Mouse (Mus musculus) v-Abl transformed pro-B cells (cell line): ENCODE measurements around the gene Kcnd3.
"Not testable (repeated sequence)": the region's sequence is repeated elsewhere in the genome, so short reads cannot be mapped to it uniquely, and the experiment has no call there.

Experiments used
- in situ Hi-C, 2 experiments: fragments of 400-800 bp; cut with MboI; formaldehyde crosslinking; loops; one replicate each; pipeline ENCODE4 v1.15.1; 2025; ENCODE audit not compliant: unreplicated experiment in 2 of 2

Gene Kcnd3

DNA sequence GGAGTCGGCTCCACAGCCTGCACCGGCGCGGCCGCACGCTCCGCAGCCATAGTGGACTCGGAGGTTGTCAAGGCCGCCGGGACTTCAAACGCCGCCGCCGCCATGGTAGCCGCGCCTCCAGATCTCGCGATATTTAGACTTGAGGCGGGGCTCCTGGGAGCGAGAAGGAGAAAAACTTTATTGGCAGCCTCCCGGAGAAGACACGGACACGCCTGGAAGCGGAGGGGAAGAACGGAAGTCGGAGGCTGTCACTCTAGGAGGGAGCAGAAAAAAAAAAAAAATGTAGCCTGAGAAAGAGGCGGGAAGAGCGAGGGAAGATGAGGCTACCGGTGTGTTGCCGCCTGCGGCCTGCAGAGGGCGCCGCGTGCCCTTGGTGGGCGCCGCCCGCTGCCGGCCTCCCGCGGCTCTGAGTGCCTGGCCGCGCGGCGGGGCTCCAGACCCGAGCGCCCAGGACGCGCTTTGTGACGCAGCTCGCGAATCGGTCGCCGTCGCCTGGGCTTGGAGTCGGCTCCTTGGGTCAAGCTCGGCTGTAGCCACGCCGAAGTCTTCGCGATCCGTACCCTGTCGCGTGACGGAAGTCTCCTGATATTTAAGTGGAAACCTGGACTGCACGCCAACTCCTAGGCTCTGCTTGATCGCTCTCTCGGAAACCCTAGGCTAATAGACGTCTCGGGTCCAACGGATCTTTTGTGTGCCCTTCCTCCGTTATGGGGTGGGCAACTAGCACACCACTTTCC is 235.4 kb downstream of the Kcnd3 start, which contains the start of gene Ddx20:
TSS of gene Ddx20 (minus strand) at position 251 of the 737 bp plus-strand sequence.
- in situ Hi-C loops, result loop anchor here (5.0 to 25.0 kb wide), 7 partner anchors 35 to 1075 kb away; partner anchors contain the start of genes Capza1 (in 1 of the 2) and St7l (in 1 of the 2)

DNA sequence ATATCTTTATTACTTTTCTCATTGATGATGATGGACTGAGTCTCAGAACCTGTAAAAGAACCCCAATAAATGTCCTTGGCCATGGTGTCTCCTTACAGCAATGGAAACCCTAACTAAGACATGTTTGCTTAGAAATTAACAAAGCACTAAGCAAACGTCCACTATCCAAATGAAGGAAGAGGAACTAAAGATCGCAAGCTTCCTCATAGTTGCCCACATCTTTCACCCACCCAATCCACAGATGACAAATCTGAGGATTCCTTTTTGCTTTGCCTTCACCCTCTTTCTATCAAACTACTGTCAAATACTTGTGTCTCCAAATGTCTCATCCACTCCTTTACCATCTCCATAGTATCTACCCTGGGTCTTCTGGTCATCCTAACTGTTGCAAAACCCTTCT is 236.4 kb downstream of the Kcnd3 start:
- in situ Hi-C loops, result loop anchor here (5.0 to 25.0 kb wide), 7 partner anchors 34 to 1074 kb away; partner anchors contain the start of genes Capza1 (in 1 of the 2) and St7l (in 1 of the 2)

DNA sequence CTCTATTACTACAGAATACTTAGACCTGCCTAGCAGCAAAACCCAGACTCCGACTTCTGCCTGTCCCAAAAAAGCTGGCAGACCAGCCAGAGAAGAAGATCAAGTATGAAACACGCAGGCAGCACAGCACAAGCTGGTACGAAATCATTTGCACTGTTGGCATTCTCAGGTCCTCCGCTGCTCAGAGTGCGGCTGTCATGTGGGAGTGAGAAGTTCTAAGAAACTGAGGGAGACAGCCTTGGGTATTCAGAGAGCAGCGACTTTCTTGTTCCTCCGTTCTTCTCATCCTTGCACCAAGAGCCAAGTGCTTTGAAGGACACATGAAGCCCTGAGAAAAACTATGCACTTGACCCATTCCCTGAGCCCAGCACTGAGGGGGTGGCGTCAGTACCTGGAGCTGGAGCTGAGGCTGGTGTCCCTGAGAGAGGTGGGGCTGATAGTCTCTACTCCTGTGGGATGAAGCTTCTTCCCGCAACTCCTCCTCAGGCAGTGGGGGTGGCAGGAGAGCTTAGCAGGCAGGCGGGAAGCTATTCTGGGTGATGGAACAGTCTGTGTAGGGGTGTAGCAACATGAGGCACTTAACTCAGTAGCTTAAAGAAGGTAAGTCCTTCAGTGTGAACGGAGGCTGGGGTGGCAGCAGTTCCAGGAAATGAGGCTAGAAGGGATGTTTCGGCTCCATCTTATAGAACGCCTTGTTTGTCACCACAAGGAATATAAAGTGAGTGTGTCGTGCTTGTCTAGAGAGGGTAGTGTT is 241.4 kb downstream of the Kcnd3 start:
- in situ Hi-C loops, result loop anchor here (25.0 kb wide), 2 partner anchors 1044 to 1069 kb away; no protein-coding TSS in a partner anchor

- in situ Hi-C loops, result loop anchor here (25.0 kb wide), 2 partner anchors 1042 to 1067 kb away; no protein-coding TSS in a partner anchor
Observed at GRCm38 (mm10) chr3:105695476-105696386, 243.6 kb downstream of the Kcnd3 start.

- in situ Hi-C loops, result loop anchor here (25.0 kb wide), 2 partner anchors 1041 to 1066 kb away; no protein-coding TSS in a partner anchor
Observed at GRCm38 (mm10) chr3:105696387-105697147, 244.4 kb downstream of the Kcnd3 start.

DNA sequence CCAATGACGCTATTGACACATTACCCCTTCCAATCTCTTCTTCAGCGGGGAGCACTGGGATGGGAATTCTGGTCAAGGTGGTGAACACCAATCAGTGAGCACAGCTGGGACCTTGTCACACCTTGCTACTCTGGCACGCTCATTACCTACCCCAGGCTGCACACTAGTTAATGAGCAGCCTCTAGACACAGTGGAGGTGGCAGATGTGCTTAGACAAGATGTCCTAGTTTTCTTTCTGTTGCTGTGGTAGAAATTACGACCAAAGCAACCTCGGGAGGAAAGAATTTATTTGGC is 245.0 kb downstream of the Kcnd3 start:
- in situ Hi-C loops, result loop anchor here (25.0 kb wide), 2 partner anchors 1040 to 1065 kb away; no protein-coding TSS in a partner anchor

GRCm38 (mm10) chr3:105698311-105698710 is 246.2 kb downstream of the Kcnd3 start:
- in situ Hi-C loops, result loop anchor here (25.0 kb wide), 2 partner anchors 1039 to 1064 kb away; no protein-coding TSS in a partner anchor

DNA sequence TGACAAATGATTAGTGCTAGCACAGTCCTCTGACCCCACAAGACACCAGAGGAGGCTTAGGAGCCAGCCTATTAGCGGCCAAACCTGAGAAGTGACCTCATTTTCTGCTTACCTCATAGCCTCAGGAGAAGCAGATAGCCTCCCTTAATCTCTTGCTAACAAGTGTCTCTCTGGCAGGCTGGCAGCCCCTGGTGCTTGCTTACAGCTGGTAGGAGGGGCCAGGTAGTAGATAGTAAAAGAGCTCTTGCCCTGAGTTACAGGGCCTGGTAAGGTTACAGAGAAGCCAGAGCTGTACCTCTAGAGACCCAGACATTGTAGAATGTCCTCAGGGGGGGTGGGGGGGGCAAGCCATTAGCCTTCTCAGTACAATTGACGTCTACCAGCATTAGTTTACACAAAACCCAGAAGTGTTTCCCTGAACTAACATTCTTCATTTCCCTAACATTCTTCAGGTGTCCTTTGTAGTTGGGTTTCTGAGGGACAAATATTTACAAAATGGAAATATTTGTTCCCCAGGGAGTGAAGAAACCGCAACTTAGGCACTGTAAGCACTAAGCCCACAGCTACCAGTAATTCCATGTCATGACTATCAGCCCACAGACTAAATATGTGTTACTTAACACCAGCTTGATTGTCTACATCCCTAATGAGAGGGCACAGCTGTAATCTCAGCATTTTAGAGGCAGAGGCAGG is 247.3 kb downstream of the Kcnd3 start:
- in situ Hi-C loops, result loop anchor here (25.0 kb wide), 2 partner anchors 1038 to 1063 kb away; no protein-coding TSS in a partner anchor

DNA sequence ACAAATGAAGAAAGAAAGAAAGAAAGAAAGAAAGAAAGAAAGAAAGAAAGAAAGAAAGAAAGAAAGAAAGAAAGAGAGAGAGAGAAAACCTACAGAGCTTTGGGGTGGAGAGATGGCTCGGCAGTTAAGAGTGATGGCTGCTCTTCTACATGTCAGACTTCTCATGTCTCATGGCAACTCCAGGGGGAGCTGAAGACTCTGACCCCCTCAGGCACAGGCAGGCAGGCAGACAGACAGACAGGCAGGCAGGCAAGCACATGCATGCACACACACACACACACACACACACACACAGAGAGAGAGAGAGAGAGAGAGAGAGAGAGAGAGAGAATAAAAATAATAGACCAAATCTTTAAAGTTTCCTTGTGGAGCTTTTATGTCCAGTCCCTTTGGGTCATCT is 248.7 kb downstream of the Kcnd3 start:
- in situ Hi-C loops, result not testable (repeated sequence)

DNA sequence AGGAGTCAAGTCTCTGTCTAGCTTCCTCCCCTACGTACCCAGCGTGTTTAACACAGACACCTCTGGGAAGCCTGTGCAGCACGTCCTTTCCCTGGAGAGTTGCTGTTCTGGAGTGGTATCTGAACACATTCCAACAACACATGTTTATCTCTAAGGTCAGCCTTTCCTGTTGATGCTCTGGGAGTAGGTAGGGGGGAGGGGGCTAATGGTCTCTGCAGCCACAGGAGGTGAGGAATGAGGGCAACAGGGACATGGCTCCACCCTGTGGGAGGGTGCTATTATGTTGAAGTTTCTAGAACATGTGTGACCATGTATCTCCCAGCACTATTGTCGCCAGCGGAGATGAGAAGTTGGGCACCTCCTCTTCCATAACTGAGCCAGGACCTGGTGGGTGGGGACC is 249.3 kb downstream of the Kcnd3 start:
- in situ Hi-C loops, result no loop called here

DNA sequence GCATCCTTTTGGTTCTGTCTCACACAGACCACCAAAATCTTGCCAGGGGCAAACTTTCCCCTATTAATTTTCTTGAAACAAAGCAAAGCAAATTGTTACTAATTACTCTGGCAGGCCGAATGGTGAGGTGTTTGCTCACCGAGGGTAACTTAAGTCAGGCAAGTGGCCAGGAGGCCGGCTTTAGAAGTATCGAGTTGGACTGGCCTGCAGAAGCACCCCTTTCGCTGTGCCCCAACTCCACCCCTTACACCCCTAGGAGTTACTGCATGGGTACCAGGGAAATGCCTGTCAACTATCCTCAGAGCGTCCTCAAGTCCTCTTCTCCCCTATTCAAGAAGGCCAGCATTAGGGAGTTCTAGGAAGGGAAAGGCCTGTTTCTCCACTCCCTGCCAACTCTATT is 251.4 kb downstream of the Kcnd3 start:
- in situ Hi-C loops, result no loop called here

DNA sequence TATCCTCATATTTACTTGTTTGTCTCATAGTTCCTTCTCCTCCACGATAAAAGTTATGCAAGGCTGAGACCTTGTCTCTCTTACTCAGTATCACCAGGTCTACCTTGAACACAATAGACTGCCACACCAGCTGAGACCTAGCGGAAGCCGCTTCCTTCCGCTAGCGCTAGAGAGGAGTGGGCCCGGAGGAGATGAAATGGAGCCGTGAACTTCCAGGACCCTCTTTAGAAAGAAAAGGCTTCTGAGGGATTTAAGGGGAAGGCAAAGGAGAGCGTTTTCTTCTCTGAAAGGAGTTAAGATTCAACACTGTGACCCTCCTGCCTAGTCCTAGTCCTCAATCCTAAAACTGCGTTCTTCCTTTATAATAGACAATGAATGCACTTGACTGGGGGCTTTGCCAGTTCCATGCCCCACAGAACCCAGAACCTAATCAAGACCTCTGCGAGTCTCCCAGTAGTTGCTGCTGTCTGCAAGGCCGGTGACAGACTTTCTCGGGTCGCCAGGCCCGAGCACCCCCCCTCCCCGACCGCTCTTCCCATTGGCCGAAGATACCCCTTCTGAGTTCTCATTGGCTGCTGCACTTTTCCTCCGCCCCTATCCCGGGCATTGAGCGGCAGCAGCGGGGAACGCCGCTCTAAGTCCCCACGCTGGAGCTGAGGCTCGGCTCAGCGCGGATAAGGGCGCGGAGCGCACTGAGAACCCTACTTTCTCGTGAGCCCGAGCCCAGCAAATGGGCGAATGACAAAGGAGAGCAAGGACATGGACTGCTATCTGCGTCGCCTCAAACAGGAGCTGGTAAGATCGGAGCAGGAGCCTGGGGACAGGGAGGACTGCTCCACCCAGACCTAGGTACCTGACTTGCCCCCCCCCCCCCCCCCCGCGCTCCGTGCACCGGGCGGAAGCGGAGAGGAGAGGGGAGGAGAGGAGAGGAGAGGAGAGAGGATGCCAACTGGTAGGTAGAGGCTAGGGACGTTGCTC is 252.2 kb downstream of the Kcnd3 start, which contains the start of gene Inka2:
TSS of gene Inka2 (plus strand) at position 569 of the 978 bp plus-strand sequence.
- in situ Hi-C loops, result no loop called here

GRCm38 (mm10) chr3:105705061-105705549 is 253.0 kb downstream of the Kcnd3 start:
- in situ Hi-C loops, result no loop called here

DNA sequence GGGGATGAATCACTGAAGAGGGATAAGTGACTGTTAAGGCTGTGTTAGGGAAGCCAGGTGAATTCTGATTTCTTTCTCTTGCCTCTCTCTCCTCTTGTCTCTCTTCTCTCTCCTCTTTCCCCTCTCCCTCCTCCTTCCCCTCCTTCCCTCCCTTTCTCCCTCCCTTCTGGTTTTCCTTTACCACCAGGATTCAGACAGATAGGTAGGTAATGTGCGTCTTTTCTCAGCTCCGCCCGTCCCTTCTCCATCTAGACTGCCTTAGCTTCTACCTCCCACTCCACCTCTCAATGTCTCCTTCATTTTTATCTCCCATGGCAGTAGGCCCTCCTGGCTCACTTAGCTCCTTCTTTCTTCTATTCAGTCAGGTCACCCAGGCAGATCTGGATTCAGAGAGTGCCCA is 253.4 kb downstream of the Kcnd3 start:
- in situ Hi-C loops, result no loop called here

GRCm38 (mm10) chr3:105706366-105707020 is 254.4 kb downstream of the Kcnd3 start:
- in situ Hi-C loops, result no loop called here

- in situ Hi-C loops, result no loop called here
Observed at GRCm38 (mm10) chr3:105707590-105707989, 255.5 kb downstream of the Kcnd3 start.

DNA sequence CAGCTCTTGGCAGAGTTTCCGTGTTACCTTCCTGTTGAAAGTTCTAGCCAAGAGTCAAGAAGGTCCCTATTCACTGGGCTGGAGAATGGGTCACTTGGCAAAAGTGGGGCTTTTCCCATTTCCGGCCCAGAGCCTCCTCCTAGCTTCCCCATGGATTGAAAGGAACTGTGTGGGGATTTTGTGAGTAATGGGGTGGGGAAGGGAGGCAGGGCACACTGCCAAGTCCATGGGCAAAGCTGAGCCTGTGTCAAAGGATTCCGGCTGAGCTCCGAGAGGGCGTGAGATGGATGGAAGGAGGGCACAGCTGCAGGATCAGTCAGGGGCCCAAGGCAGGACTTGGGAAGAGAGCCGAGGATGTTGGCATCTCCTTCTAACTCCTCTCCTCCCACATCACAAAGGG is 258.1 kb downstream of the Kcnd3 start:
- in situ Hi-C loops, result no loop called here
